Mouse (Mus musculus) heart, adult 2 months (tissue): ENCODE data around the gene Fa2h.

Experiments used
- CTCF ChIP-seq: fragments of 200-600 bp; IDR thresholded peaks from 2 replicates; pipeline ENCODE4 v1.8.1; 2022; ENCODE audit warnings: antibody characterized with exemption, mild to moderate bottlenecking, moderate library complexity
- POLR2A ChIP-seq: fragments of 200-500 bp; IDR thresholded peaks from 2 replicates; pipeline ENCODE4 v1.6.1; 2011; ENCODE audit warnings: mild to moderate bottlenecking, low read depth, low read length, control low read depth; ENCODE audit not compliant: insufficient read depth

GRCm38 (mm10) chr8:111422614-111423013 is 29.0 kb upstream of the Fa2h start:
- TF ChIP-seq CTCF = no peak
- no peak for TF ChIP-seq POLR2A
